Mouse (Mus musculus) testis, adult 10 weeks (tissue): ENCODE data around the gene Ppp1r3c. TPM values are rescaled to one million over a fixed set of nuclear protein-coding genes. Genes with fewer than 3 reads are reported as not detected.

ENCODE experiments used
- polyA plus RNA-seq: library from polyadenylated mRNA; stranded (reverse); fragments of 350-450 nt; fragmentation: Illumina TruSeq; extraction: RNeasy Lipid Tissue Mini Kit (QIAGEN cat#74804); gene quantifications from one replicate; pipeline ENCODE4 v1.2.3, GENCODE M21; 2014; ENCODE audit warnings: low read depth, low replicate concordance

Ppp1r3c gene
- polyA plus RNA-seq: 4.4 TPM

DNA sequence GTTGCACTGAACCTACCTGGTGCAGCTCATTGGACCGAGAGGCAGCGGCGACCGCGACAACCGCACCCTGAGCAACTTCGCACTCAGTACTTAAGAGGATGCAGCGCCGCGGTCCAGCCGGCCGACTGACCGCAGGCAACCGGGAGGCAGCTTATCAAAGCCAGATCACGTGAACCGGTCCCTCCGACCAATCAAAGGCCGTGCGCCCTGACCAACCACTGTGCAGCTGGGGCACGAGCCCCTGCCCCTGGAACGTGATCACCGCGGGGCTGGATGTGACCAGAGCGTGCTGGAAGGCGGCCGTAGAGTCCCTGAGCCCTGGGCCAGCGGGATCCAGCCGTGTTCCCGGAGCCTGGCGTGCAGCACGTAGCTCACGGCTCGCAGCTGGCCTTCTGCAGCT lies at the start of gene Ppp1r3c:
TSS of gene Ppp1r3c (minus strand) at position 117 of the 400 bp plus-strand sequence.

Other genes with a start within 250 kb of the Ppp1r3c start
- gene Hectd2, start 182.0 kb downstream of the Ppp1r3c start, polyA plus RNA-seq: 76.8 TPM
- 42.2 TPM for gene Tnks2, start 97.6 kb upstream of the Ppp1r3c start, polyA plus RNA-seq
- gene Fgfbp3, start 183.0 kb upstream of the Ppp1r3c start, polyA plus RNA-seq: 0.90 TPM
- 120 TPM for gene Btaf1, start 189.4 kb upstream of the Ppp1r3c start, polyA plus RNA-seq